Comparison of ENCODE assay signal across 9 mouse cellular contexts in the genomic region with DNA sequence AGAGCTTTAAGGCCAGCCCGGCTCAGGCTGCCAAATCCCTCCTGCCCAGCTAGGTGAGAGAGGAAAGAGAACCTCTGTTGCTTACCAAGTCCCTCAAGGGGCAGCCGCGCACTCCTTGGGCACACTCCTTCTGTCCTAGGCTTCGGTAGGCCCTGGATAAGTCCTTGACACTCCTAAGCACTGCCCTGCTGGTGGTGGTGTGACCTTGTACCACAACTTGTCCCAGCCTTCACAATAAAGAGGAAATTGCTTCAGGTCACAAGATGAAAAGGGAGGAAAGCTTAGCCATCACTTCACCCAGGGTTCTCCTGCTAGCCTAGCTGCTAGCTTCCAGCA. TPM values are rescaled to one million over a fixed set of nuclear protein-coding genes. Genes with fewer than 3 reads are reported as not detected.
DNase-seq lines count a peak whose midpoint lies in the region; ATAC-seq and TF ChIP-seq lines count a peak whose summit lies in the region.
"Had no signal": no experiment of that assay in that cellular context is flagged by ENCODE, and none has a peak within 500 bp of the region (broad histone marks: within the 10 kb centered on the region; RNA-seq: fewer than 3 reads in every experiment).

TSS of gene Kcnf1 (minus strand) at position 132 of the 336 bp plus-strand sequence.

- no peak for TF ChIP-seq POLR2A in small intestine, adult 2 months (IDR thresholded peaks at IDR 0.05; ENCODE audit: low read depth, low read length)

- H3K9me3 ChIP-seq in neural tube, embryonic 11.5 days (ENCODE audit: control insufficient read depth, low read length), result no peaks in the 10 kb centered on the region

- no peak for TF ChIP-seq CTCF in small intestine, adult 2 months (IDR thresholded peaks at IDR 0.05; ENCODE audit: extremely low read depth, insufficient read length, insufficient replicate concordance, low read depth, low read length)

- H3K36me3 ChIP-seq in neural tube, embryonic 11.5 days (ENCODE audit: control insufficient read depth, insufficient read depth, low read length), result no peaks in the 10 kb centered on the region
- H3K36me3 ChIP-seq in small intestine, adult 2 months (ENCODE audit: control insufficient read depth, insufficient read depth, low read length), result no peaks in the 10 kb centered on the region

- peak; percentile 11; the same call in 1 of the 2 replicates for ATAC-seq in frontal cortex, adult (ENCODE audit: low TSS enrichment)
- peak; percentile 31; the same call in 1 of the 2 replicates for ATAC-seq in neural tube, embryonic 11.5 days (ENCODE audit: insufficient read depth, low FRiP score, low TSS enrichment)

- peak within 1 kb of the TSS; percentile 95 for H3K4me2 ChIP-seq in neural tube, embryonic 11.5 days (ENCODE audit: low read depth)

- H3K27ac ChIP-seq in neural tube, embryonic 11.5 days (ENCODE audit: low read depth, low read length), result no peak within 1 kb of the TSS
- H3K27ac ChIP-seq in small intestine, adult 2 months (ENCODE audit: insufficient read depth, low read depth, low read length), result 0 out of 2 replicates have a peak within 1 kb of the TSS, but pooled peaks have one; percentile 11

- H3K27me3 ChIP-seq in neural tube, embryonic 11.5 days (ENCODE audit: control insufficient read depth, insufficient read depth, low read length), result peaks cover 16% of the 10 kb centered on the region
- peaks cover 6% of the 10 kb centered on the region; the same call in 1 of the 2 replicates for H3K27me3 ChIP-seq in small intestine, adult 2 months (ENCODE audit: control insufficient read depth, insufficient read depth, low read length)

- peaks cover 5% of the 10 kb centered on the region; the same call in 1 of the 2 replicates for H3K4me1 ChIP-seq in neural tube, embryonic 11.5 days (ENCODE audit: control insufficient read depth, insufficient read depth, low read length)
- peaks cover 8% of the 10 kb centered on the region for H3K4me1 ChIP-seq in small intestine, adult 2 months (ENCODE audit: control insufficient read depth, insufficient read depth, insufficient read length, low read length)

- 14% methylated on average over 4 of the region's 4 CpGs for WGBS in neural tube, embryonic 11.5 days
- WGBS in small intestine, adult 2 months, result 25% methylated on average over 4 of the region's 4 CpGs

- H3K9ac ChIP-seq in neural tube, embryonic 11.5 days (ENCODE audit: low read length), result peak within 1 kb of the TSS; percentile 57

- DNase-seq in frontal cortex, postnatal 10 days (ENCODE audit: low spot score in 2 of 2), result no peak
- DNase-seq in neural tube, embryonic 11.5 days (ENCODE audit: low spot score), result no peak
- DNase-seq in neural tube, embryonic 10.5 days (ENCODE audit: extremely low spot score, low spot score), result no peak
- DNase-seq in left cerebral cortex, postnatal 4 days, result no peak
- DNase-seq in spleen, postnatal 14 days (ENCODE audit: low spot score in 2 of 2), result no peak
- DNase-seq in urinary bladder, postnatal 10 days (ENCODE audit: low spot score), result no peak

- intact Hi-C loops in left cerebral cortex, postnatal 4 days (cut with DNase I), result loop anchor here (2.0 to 10.0 kb wide), 2 partner anchors 78 to 144 kb away; no protein-coding TSS in a partner anchor

- H3K4me3 ChIP-seq in neural tube, embryonic 11.5 days (ENCODE audit: low read depth, low read length), result peak within 1 kb of the TSS; percentile 48
- peak within 1 kb of the TSS; percentile 54 for H3K4me3 ChIP-seq in small intestine, adult 2 months (ENCODE audit: low read depth, low read length)

RNA-seq across cellular contexts. Expression of gene Kcnf1, which starts in this region (rescaled TPM):
- polyA plus RNA-seq in neural tube, embryonic 11.5 days (2014; fragmentation: Nextera tagmentation; extraction: Ambion mirVana), result 0.66 and 0.84 TPM in 2 replicates
- total RNA-seq in left cerebral cortex, postnatal 4 days (2021), result 10 to 100 TPM; 35.1 to 36.1 TPM
- polyA plus RNA-seq in small intestine, adult 2 months (2012; rRNA removed), result 2.0 and 2.5 TPM in 2 replicates
- total RNA-seq: common myeloid progenitor, adult 5-6 weeks had no signal

Comparison
In these comparisons a context has a peak if more than half of its experiments do, and no peak if none do; other contexts are left out.
1. Peak in ATAC-seq, H3K4me3 ChIP-seq, H3K9ac ChIP-seq and H3K4me2 ChIP-seq in neural tube, embryonic 11.5 days; RNA of the gene not detected or under 1 TPM.